Mouse (Mus musculus) cerebellum, adult 2 months (tissue): Measurements from ENCODE around the gene Ifi214. TPM values are rescaled to one million over a fixed set of nuclear protein-coding genes. Genes with fewer than 3 reads are reported as not detected.

Source experiments
- polyA plus RNA-seq: library from polyadenylated mRNA; depleted of rRNA; stranded (reverse); fragments of >200 nt; gene quantifications from 2 replicates; pipeline ENCODE4 v1.2.3, GENCODE M21; 2012; rRNA removed

Gene Ifi214
- polyA plus RNA-seq, 1 experiment = not detected

Other genes starting within 250 kb of the Ifi214 start
- 250 and 253 TPM in 2 replicates for gene Ackr1, start 202.2 kb downstream of the Ifi214 start, polyA plus RNA-seq
- gene Aim2, start 185.1 kb downstream of the Ifi214 start, polyA plus RNA-seq = 1.3 and 2.0 TPM in 2 replicates
- gene Cadm3, start 168.3 kb downstream of the Ifi214 start, polyA plus RNA-seq = 979 and 1,062 TPM in 2 replicates
- gene Ifi206, start 44.9 kb downstream of the Ifi214 start, polyA plus RNA-seq = 0.25 and 0.36 TPM in 2 replicates
- gene Ifi213, start 63.3 kb upstream of the Ifi214 start, polyA plus RNA-seq = 0.14 and 0.15 TPM in 2 replicates
- gene Ifi209, start 95.0 kb upstream of the Ifi214 start, polyA plus RNA-seq = 0.10 and 0.18 TPM in 2 replicates
- not detected in 2 replicates for gene Ifi208, start 137.7 kb upstream of the Ifi214 start, polyA plus RNA-seq
- gene Ifi207, start 205.8 kb upstream of the Ifi214 start, polyA plus RNA-seq = 0.15 and 0.21 TPM in 2 replicates
- 0.16 and 0.30 TPM in 2 replicates for gene Ifi204, start 231.0 kb upstream of the Ifi214 start, polyA plus RNA-seq